Mouse (Mus musculus) thymus, adult 2 months (tissue): ENCODE data around the gene Vwce.

Experiments
- CTCF ChIP-seq: fragments of 200-500 bp; IDR thresholded peaks from 2 replicates; pipeline ENCODE4 v1.5.1; 2012; ENCODE audit warnings: mild to moderate bottlenecking, control low read depth, low read length, moderate library complexity, borderline replicate concordance; ENCODE audit not compliant: control insufficient read depth, poor library complexity, insufficient read depth; ENCODE audit errors: extremely low read depth
- POLR2A ChIP-seq: fragments of 200-500 bp; IDR thresholded peaks from 2 replicates; pipeline ENCODE4 v1.6.1; 2012; ENCODE audit warnings: mild to moderate bottlenecking, low read length, control low read depth, moderate library complexity; ENCODE audit not compliant: control insufficient read depth, poor library complexity, insufficient read depth; ENCODE audit errors: extremely low read depth

DNA sequence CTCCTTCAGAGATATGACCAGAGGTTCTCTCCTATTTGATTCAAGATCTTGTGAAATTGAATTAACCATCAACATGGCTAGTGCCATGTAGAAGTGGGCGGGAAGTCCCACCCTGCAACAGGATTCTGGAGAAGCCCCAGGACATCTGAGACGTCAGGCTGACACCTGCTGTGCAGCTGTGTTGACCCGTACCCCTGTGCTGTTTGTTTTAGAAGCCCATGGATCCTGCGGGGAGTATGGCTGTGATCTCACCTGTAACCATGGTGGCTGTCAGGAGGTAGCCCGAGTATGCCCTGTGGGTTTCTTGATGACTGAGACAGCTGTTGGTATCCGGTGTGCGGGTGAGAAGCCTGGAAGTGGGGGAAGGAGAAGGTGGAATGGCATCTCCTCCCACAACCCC, 3.8 kb downstream of the Vwce start:
- TF ChIP-seq CTCF (no peak), POLR2A (no peak)
